Mouse (Mus musculus) MEL (cell line): Measurements from ENCODE around the gene Znfx1. TPM values are rescaled to one million over a fixed set of nuclear protein-coding genes. Genes with fewer than 3 reads are reported as not detected.

Source experiments
- DNase-seq: peaks from one replicate; pipeline ENCODE4 v3.0.0; 2011; ENCODE audit warnings: low read depth, low spot score
- H3K27ac ChIP-seq: 2 replicates; pipeline ENCODE4 v1.5.1; 2012; ENCODE audit warnings: low read depth, mild to moderate bottlenecking, control low read depth, low read length, moderate library complexity; ENCODE audit not compliant: control insufficient read depth
- H3K27me3 ChIP-seq, 2 experiments: fragments of 150-350 bp in 1 of 2; sonication (generic) in 1 of 2; 2 replicates each; pipeline ENCODE4 v1.6.1; 2012; ENCODE audit warnings: low read length in 2 of 2, mild to moderate bottlenecking in 2 of 2, improper control_type of control experiment in 1 of 2, moderate library complexity in 1 of 2; ENCODE audit not compliant: insufficient read depth in 2 of 2, control insufficient read depth in 1 of 2
- H3K36me3 ChIP-seq, 2 experiments: 2 replicates each; pipeline ENCODE4 v1.6.1; 2012 to 2014; ENCODE audit warnings: low read length in 2 of 2, improper control_type of control experiment in 1 of 2, inconsistent platforms in 1 of 2, mild to moderate bottlenecking in 1 of 2; ENCODE audit not compliant: insufficient read depth in 2 of 2, control insufficient read depth in 1 of 2
- H3K4me1 ChIP-seq, 2 experiments: fragments of 150-350 bp in 1 of 2; sonication (generic) in 1 of 2; 2 replicates each; pipeline ENCODE4 v1.6.1; 2012; ENCODE audit warnings: low read length in 2 of 2, improper control_type of control experiment in 1 of 2, mild to moderate bottlenecking in 1 of 2; ENCODE audit not compliant: insufficient read depth in 2 of 2, control insufficient read depth in 1 of 2
- H3K4me3 ChIP-seq, 2 experiments: fragments of 150-350 bp in 1 of 2; sonication (generic) in 1 of 2; 2 replicates each; pipeline ENCODE4 v1.5.1; 2012; ENCODE audit warnings: low read depth in 2 of 2, low read length in 2 of 2, mild to moderate bottlenecking in 2 of 2, moderate library complexity in 2 of 2, control low read depth in 1 of 2, improper control_type of control experiment in 1 of 2; ENCODE audit not compliant: control insufficient read depth in 1 of 2, insufficient read depth in 1 of 2
- H3K79me2 ChIP-seq: 2 replicates; pipeline ENCODE4 v1.6.1; 2012; ENCODE audit warnings: mild to moderate bottlenecking, low read length, moderate library complexity; ENCODE audit not compliant: control insufficient read depth, poor library complexity, insufficient read depth
- H3K9ac ChIP-seq: 2 replicates; pipeline ENCODE4 v1.6.1; 2012; ENCODE audit warnings: low read depth, mild to moderate bottlenecking, control low read depth, low read length, moderate library complexity; ENCODE audit not compliant: control insufficient read depth, poor library complexity, severe bottlenecking
- H3K9me3 ChIP-seq: fragments of 150-350 bp; sonication (generic); replicated peaks from 2 replicates; pipeline ENCODE4 v1.6.1; 2012; ENCODE audit warnings: mild to moderate bottlenecking, low read length, improper control_type of control experiment, moderate library complexity; ENCODE audit not compliant: insufficient read depth
- BHLHE40 ChIP-seq: IDR thresholded peaks from 2 replicates; pipeline ENCODE4 v1.6.1; 2012; ENCODE audit warnings: low read depth, mild to moderate bottlenecking, inconsistent platforms, low read length, improper control_type of control experiment, borderline replicate concordance
- CHD1 ChIP-seq: IDR thresholded peaks from 2 replicates; pipeline ENCODE4 v1.6.1; 2012; ENCODE audit warnings: low read depth, mild to moderate bottlenecking, inconsistent platforms, low read length, improper control_type of control experiment
- CHD2 ChIP-seq: IDR thresholded peaks from 2 replicates; pipeline ENCODE4 v1.6.1; 2011; ENCODE audit warnings: low read length, improper control_type of control experiment
- CTCF ChIP-seq, 3 experiments: IDR thresholded peaks in 2 of 3; conservative IDR thresholded peaks in 1 of 3; 2 replicates each; pipeline ENCODE4 v1.5.1; 2011 to 2012; ENCODE audit warnings: low read length in 3 of 3, low read depth in 2 of 3, mild to moderate bottlenecking in 2 of 3, improper control_type of control experiment in 1 of 3, inconsistent platforms in 1 of 3, mixed read lengths in 1 of 3, moderate library complexity in 1 of 3; ENCODE audit not compliant: control insufficient read depth in 1 of 3, insufficient read depth in 1 of 3, poor library complexity in 1 of 3, severe bottlenecking in 1 of 3
- E2F4 ChIP-seq: IDR thresholded peaks from 2 replicates; pipeline ENCODE4 v1.6.1; 2011; ENCODE audit warnings: low read depth, low read length, improper control_type of control experiment, borderline replicate concordance
- ELF1 ChIP-seq: IDR thresholded peaks from 2 replicates; pipeline ENCODE4 v1.6.1; 2014; ENCODE audit warnings: low read depth, mild to moderate bottlenecking, inconsistent platforms, low read length, improper control_type of control experiment, moderate library complexity
- EP300 ChIP-seq, 2 experiments: IDR thresholded peaks; 2 replicates each; pipeline ENCODE4 v1.6.1; 2011; ENCODE audit warnings: improper control_type of control experiment in 2 of 2, low read length in 2 of 2, low read depth in 1 of 2, mild to moderate bottlenecking in 1 of 2
- GATA1 ChIP-seq: IDR thresholded peaks from 2 replicates; pipeline ENCODE4 v1.6.1; 2011; ENCODE audit warnings: low read depth, low read length, improper control_type of control experiment
- HCFC1 ChIP-seq: IDR thresholded peaks from 2 replicates; pipeline ENCODE4 v1.6.1; 2012; ENCODE audit warnings: low read depth, mild to moderate bottlenecking, inconsistent platforms, low read length, improper control_type of control experiment, moderate library complexity
- JUND ChIP-seq: IDR thresholded peaks from 2 replicates; pipeline ENCODE4 v1.6.1; 2011; ENCODE audit warnings: low read depth, mild to moderate bottlenecking, improper control_type of control experiment, low read length
- KAT2A ChIP-seq: conservative IDR thresholded peaks from 2 replicates; pipeline ENCODE4 v1.6.1; 2012; ENCODE audit warnings: low read depth, low read length, improper control_type of control experiment, inconsistent platforms
- MAX ChIP-seq: IDR thresholded peaks from 2 replicates; pipeline ENCODE4 v1.6.1; 2011; ENCODE audit warnings: low read length, improper control_type of control experiment
- MAZ ChIP-seq: IDR thresholded peaks from 2 replicates; pipeline ENCODE4 v1.6.1; 2012; ENCODE audit warnings: low read depth, mild to moderate bottlenecking, inconsistent platforms, low read length, improper control_type of control experiment
- MEF2A ChIP-seq: IDR thresholded peaks from 2 replicates; pipeline ENCODE4 v1.6.1; 2014; ENCODE audit warnings: low read depth, mild to moderate bottlenecking, inconsistent platforms, low read length, improper control_type of control experiment; ENCODE audit not compliant: poor library complexity, insufficient replicate concordance, severe bottlenecking; ENCODE audit errors: extremely low read depth
- MXI1 ChIP-seq: IDR thresholded peaks from 2 replicates; pipeline ENCODE4 v1.6.1; 2011; ENCODE audit warnings: mild to moderate bottlenecking, low read depth, low read length, improper control_type of control experiment
- MYB ChIP-seq: IDR thresholded peaks from 2 replicates; pipeline ENCODE4 v1.6.1; 2011; ENCODE audit warnings: mild to moderate bottlenecking, low read depth, low read length, improper control_type of control experiment
- NELFE ChIP-seq: IDR thresholded peaks from 2 replicates; pipeline ENCODE4 v1.6.1; 2011; ENCODE audit warnings: low read depth, low read length, improper control_type of control experiment
- NRF1 ChIP-seq: IDR thresholded peaks from 2 replicates; pipeline ENCODE4 v1.6.1; 2014; ENCODE audit warnings: low read depth, mild to moderate bottlenecking, inconsistent platforms, low read length, improper control_type of control experiment, moderate library complexity; ENCODE audit not compliant: poor library complexity, insufficient read depth, severe bottlenecking
- POLR2A ChIP-seq, 2 experiments: IDR thresholded peaks; 2 replicates each; pipeline ENCODE4 v1.6.1; 2011 to 2012; ENCODE audit warnings: low read length in 2 of 2, mild to moderate bottlenecking in 2 of 2, control low read depth in 1 of 2, improper control_type of control experiment in 1 of 2, low read depth in 1 of 2, moderate library complexity in 1 of 2; ENCODE audit not compliant: control insufficient read depth in 1 of 2, insufficient read depth in 1 of 2, poor library complexity in 1 of 2
- POLR2AphosphoS2 ChIP-seq: IDR thresholded peaks from 2 replicates; pipeline ENCODE4 v1.6.1; 2011; ENCODE audit warnings: low read length, improper control_type of control experiment
- POLR2AphosphoS5 ChIP-seq: IDR thresholded peaks from 2 replicates; pipeline ENCODE4 v1.6.1; 2012; ENCODE audit warnings: low read depth, borderline replicate concordance, mild to moderate bottlenecking, inconsistent platforms, low read length, moderate library complexity, mixed read lengths
- RAD21 ChIP-seq: IDR thresholded peaks from 2 replicates; pipeline ENCODE4 v1.6.1; 2011; ENCODE audit warnings: mild to moderate bottlenecking, low read depth, low read length, improper control_type of control experiment
- RCOR1 ChIP-seq: IDR thresholded peaks from 2 replicates; pipeline ENCODE4 v1.6.1; 2012; ENCODE audit warnings: low read depth, mild to moderate bottlenecking, inconsistent platforms, low read length, improper control_type of control experiment
- SIN3A ChIP-seq: IDR thresholded peaks from 2 replicates; pipeline ENCODE4 v1.6.1; 2012; ENCODE audit warnings: low read length, improper control_type of control experiment, inconsistent platforms
- SMC3 ChIP-seq: IDR thresholded peaks from 2 replicates; pipeline ENCODE4 v1.6.1; 2011; ENCODE audit warnings: low read depth, low read length, improper control_type of control experiment
- TAL1 ChIP-seq: IDR thresholded peaks from 2 replicates; pipeline ENCODE4 v1.6.1; 2012; ENCODE audit warnings: mild to moderate bottlenecking, inconsistent platforms, low read length, moderate library complexity, mixed read lengths
- TBP ChIP-seq: IDR thresholded peaks from 2 replicates; pipeline ENCODE4 v1.8.0; 2011; ENCODE audit warnings: low read depth, low read length, improper control_type of control experiment
- TCF12 ChIP-seq: IDR thresholded peaks from 2 replicates; pipeline ENCODE4 v1.6.1; 2014; ENCODE audit warnings: low read depth, mild to moderate bottlenecking, inconsistent platforms, low read length, improper control_type of control experiment, moderate library complexity
- UBTF ChIP-seq: IDR thresholded peaks from 2 replicates; pipeline ENCODE4 v1.6.1; 2012; ENCODE audit warnings: low read depth, mild to moderate bottlenecking, inconsistent platforms, low read length, improper control_type of control experiment, moderate library complexity, borderline replicate concordance; ENCODE audit not compliant: insufficient read depth
- USF1 ChIP-seq: IDR thresholded peaks from 2 replicates; pipeline ENCODE4 v1.6.1; 2014; ENCODE audit warnings: low read depth, mild to moderate bottlenecking, inconsistent platforms, low read length, improper control_type of control experiment, moderate library complexity
- USF2 ChIP-seq, 2 experiments: IDR thresholded peaks; 2 replicates each; pipeline ENCODE4 v1.6.1; 2011 to 2012; ENCODE audit warnings: improper control_type of control experiment in 2 of 2, low read length in 2 of 2, borderline replicate concordance in 1 of 2, inconsistent platforms in 1 of 2, low read depth in 1 of 2, mild to moderate bottlenecking in 1 of 2; ENCODE audit not compliant: insufficient read depth in 1 of 2
- ZC3H11A ChIP-seq: IDR thresholded peaks from 2 replicates; pipeline ENCODE4 v1.6.1; 2012; ENCODE audit warnings: low read depth, mild to moderate bottlenecking, inconsistent platforms, low read length, improper control_type of control experiment
- ZKSCAN1 ChIP-seq: IDR thresholded peaks from 2 replicates; pipeline ENCODE4 v1.6.1; 2012; ENCODE audit warnings: low read depth, mild to moderate bottlenecking, inconsistent platforms, low read length, improper control_type of control experiment, moderate library complexity
- ZMIZ1 ChIP-seq: IDR thresholded peaks from 2 replicates; pipeline ENCODE4 v1.6.1; 2012; ENCODE audit warnings: low read depth, mild to moderate bottlenecking, inconsistent platforms, low read length, improper control_type of control experiment, moderate library complexity
- ZNF384 ChIP-seq: IDR thresholded peaks from 2 replicates; pipeline ENCODE4 v1.6.1; 2012; ENCODE audit warnings: low read depth, mild to moderate bottlenecking, inconsistent platforms, low read length, improper control_type of control experiment
- polyA plus RNA-seq, 2 experiments: library from polyadenylated mRNA; stranded (reverse) in 1 of 2; unstranded in 1 of 2; fragments of >175 nt in 1 of 2; fragments of >200 nt in 1 of 2; gene quantifications; 2 replicates each; pipeline versions ENCODE4 v1.2.1 to v1.2.4; 2012; ENCODE audit warnings: low replicate concordance in 2 of 2, low read depth in 1 of 2; ENCODE audit not compliant: insufficient read length in 2 of 2, insufficient read depth in 1 of 2, missing spikeins in 1 of 2
- total RNA-seq: library from RNA; depleted of rRNA; stranded (reverse); fragments of 300-350 nt; gene quantifications from 2 replicates; pipeline ENCODE4 v1.2.3, GENCODE M21; 2012

Znfx1 gene
- total and polyA plus RNA-seq, 3 experiments, result 15.6 to 17.1 TPM; not detected in 1

- Histone ChIP-seq H3K79me2 (peaks cover 47% of the 10 kb centered on the region), H3K27me3 (no peaks in the 10 kb centered on the region), H3K9ac (peak overlapping the region; percentile 87), H3K9me3 (no peaks in the 10 kb centered on the region), H3K4me3 (peak overlapping the region; percentile 78 to 84), H3K27ac (peak overlapping the region; percentile 77), H3K36me3 (peaks cover 0 to 23% of the 10 kb centered on the region in 2 experiments; a peak in 2 of 4 replicates), H3K4me1 (peaks cover 5 to 9% of the 10 kb centered on the region in 2 experiments)
- DNase-seq, result peak; percentile 85
- TF ChIP-seq BHLHE40 (no peak), ZMIZ1 (no peak), TCF12 (peak; percentile 32; the same call in 1 of the 2 replicates), E2F4 (no peak), TAL1 (peak; percentile 26; the same call in 1 of the 2 replicates), USF2 (IDR thresholded peaks at IDR 0.05; ENCODE audit: borderline replicate concordance in 1 of 2, insufficient read depth in 1 of 2, low read depth in 1 of 2, low read length in 2 of 2) (no peak), KAT2A (no peak), CHD2 (no peak), TBP (0 out of 2 replicates have a peak, but pooled peaks have one; percentile 20), POLR2A (IDR thresholded peaks at IDR 0.05; ENCODE audit: control insufficient read depth in 1 of 2, insufficient read depth in 1 of 2, low read depth in 1 of 2, low read length in 2 of 2, poor library complexity in 1 of 2) (no peak), EP300 (IDR thresholded peaks at IDR 0.05; ENCODE audit: low read depth in 1 of 2, low read length in 2 of 2) (peak; percentile 41 to 45; a peak in 3 of 4 replicates), MYB (peak; percentile 16; the same call in 1 of the 2 replicates), NELFE (peak; percentile 37), HCFC1 (peak; percentile 48; the same call in 1 of the 2 replicates), ZC3H11A (no peak), MAX (peak; percentile 58; the same call in 1 of the 2 replicates), USF1 (no peak), CHD1 (no peak; the same call in 1 of the 2 replicates), MEF2A (no peak), ZKSCAN1 (no peak), SMC3 (no peak), GATA1 (peak; percentile 80), CTCF (IDR thresholded peaks at IDR 0.05 in 2 of 3, conservative IDR thresholded peaks at IDR 0.05 in 1 of 3; ENCODE audit: control insufficient read depth in 1 of 3, insufficient read depth in 1 of 3, low read depth in 2 of 3, low read length in 3 of 3, poor library complexity in 1 of 3, severe bottlenecking in 1 of 3) (no peak; a peak in 1 of 6 replicates), MAZ (0 out of 2 replicates have a peak, but pooled peaks have one; percentile 47), SIN3A (peak; percentile 66), ZNF384 (no peak), RAD21 (no peak), MXI1 (peak; percentile 84), POLR2AphosphoS5 (no peak), POLR2AphosphoS2 (0 out of 2 replicates have a peak, but pooled peaks have one; percentile 27), UBTF (no peak), ELF1 (0 out of 2 replicates have a peak, but pooled peaks have one; percentile 56), JUND (no peak), NRF1 (no peak), RCOR1 (peak; percentile 51)
Observed at GRCm38 (mm10) chr2:166995021-166995795, 67.6 kb downstream of the Znfx1 start.
